Mouse (Mus musculus): ENCODE measurements at regions not wholly inside any gene's neighbourhood (a gene's known extent, or its start where the extent isn't known, plus 50 kb on each side); places are given as distances from the start of the nearest gene placed in this dataset.

DNA sequence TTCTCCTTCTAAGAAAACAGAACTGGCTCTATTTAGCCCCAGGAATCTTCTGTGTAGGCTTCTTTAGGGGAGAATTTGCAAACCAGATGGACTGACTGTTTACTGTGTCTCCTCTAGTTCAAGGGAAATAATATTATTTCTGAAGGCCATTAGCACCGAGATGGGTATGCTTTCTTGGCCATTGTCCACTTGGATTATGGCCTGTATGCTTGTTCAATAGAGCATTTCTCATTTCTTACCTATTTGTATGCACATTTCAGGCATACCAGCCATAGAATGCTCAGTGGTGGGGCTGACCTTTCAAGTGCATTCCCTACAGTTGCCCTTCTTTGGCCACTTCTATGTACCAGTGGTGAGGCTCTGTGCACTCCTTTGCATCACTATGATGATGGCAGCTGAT, 166.3 kb downstream of the Plpp3 start:
- no peak for ATAC-seq (ENCODE audit: insufficient number of reproducible peaks, low FRiP score, low TSS enrichment)

DNA sequence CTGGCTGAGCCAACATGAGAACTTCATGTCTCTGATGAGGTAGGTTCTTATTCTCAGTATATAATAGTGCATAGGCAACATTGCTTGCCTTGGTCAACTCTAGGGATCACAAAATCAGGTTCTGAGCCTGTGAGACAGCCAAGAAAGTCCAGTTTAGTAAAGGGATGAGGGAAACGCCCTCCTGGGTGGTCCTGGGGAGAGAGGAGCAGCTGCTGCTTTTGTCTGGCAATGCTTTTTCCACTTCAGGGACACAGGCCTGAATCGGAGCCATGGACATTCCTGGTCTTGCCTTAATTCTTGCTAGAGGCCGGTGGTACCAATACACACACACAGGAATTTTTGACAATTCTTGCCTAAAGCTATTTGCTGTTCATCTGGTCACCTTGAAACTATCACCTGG, 169.8 kb downstream of the Plpp3 start:
- ATAC-seq (ENCODE audit: insufficient number of reproducible peaks, low FRiP score, low TSS enrichment) = no peak

DNA sequence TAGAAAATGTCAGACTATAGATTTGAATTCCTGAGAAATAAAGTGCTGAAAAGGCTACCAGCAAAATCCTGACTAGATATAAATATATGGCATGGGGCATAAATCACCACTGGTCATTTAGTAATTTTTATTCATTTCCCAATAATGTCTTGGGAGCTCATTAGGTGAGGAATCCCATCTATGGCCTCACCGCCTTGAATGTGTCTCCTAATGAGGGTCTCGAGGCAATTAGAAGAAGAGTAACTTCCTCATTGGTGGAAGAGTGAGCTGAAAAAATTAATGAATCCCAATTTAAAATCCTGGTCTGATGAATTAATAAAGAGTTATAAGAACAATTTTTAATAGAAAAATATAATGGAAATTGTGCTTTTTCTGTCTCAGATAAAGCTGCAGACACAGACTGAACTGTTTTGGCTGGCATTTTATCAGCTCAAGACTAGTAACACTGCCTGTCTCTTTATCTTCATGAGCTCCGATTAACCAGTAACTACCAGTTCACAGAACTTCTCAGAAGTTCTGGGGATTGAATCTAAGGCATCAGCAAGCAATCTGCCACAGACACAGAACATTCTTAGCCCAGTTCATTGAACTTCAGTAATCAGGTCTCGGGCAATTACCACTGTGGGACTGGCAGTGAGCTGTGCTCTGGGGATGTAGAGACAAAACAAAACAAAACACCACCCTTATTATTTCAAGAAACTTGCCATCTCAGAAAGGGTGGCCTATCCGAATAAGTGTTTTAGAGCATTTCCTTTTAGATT, 170.7 kb downstream of the Plpp3 start:
- no peak for ATAC-seq (ENCODE audit: insufficient number of reproducible peaks, low FRiP score, low TSS enrichment)

DNA sequence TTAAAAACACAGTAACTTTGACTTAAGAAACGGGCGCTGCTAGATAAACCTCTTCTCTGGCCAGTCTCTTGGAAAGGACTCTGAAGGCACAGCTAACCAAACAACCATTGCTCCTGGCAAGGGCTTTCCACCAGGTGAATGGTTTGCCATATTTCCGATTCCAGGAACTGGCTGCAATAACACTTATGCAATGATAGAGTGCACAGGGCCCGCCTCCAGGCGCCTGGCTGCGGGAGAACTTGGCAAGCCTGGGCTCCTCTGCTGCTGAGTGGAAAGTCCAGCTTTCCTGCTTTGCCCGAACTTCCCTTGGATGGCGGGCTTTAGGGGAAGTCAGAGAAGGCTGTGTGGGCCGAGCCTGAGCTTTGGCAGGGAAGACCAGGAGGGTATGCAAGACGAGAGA, 171.6 kb downstream of the Plpp3 start:
- peak; percentile 47; the same call in 1 of the 2 replicates for ATAC-seq (ENCODE audit: insufficient number of reproducible peaks, low FRiP score, low TSS enrichment)

DNA sequence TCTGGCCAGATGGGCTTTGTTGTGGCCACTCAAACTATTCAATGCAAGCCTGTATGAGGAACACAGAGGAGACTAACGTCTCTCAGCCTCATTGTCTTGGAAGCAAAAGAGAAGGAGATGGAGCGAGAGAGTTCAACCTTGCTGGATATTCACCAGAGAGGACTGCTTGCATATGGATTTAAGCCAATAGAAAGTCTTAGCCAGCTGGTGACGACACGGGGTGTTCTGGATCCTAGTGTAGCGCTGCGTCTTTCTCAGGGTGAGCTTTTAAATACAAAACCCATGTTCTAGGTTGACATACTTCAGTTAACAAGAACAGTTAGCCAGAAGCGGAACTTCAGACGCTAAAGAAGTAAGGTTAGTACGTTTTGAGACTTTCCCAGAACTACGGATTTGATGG, 174.9 kb downstream of the Plpp3 start:
- ATAC-seq (ENCODE audit: insufficient number of reproducible peaks, low FRiP score, low TSS enrichment) = no peak

DNA sequence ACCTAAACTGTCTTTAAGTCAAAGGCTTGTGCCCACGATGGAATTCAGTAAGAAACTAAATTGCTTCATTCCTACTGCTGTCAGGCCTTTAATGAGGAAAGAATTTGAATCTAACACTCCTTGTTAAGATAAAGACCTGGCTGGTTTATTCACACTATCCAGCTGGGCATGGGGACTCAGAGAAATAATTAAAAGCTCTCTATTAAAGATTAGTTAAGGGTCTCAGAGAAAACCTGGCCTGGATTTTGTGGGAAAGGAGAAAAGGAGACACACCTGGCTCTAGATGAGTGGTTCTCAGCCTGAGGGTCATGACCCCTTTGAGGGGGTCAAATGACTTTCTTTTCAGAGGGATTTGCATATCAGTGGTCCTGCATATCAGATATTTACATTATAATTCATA, 178.7 kb downstream of the Plpp3 start:
- ATAC-seq (ENCODE audit: insufficient number of reproducible peaks, low FRiP score, low TSS enrichment) = no peak

DNA sequence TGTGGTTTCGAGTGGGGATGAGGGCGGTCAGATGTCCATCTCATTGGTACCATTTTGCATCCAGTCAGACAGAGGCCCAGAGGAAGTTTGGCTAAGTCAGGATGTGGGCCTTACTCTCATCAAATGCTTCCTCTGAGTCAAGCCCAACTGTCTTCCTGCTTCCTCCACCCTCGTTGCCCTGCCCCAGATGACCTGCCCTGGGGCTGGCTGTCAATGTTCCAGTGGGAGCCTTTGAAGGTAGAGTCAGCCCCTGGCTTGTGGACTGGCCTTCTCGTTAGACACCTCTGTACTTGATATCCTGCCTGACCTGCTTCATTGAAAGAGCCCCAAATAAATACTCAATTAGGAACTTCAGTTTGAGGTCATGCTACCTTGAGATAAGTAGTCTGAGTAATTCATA, 179.4 kb downstream of the Plpp3 start:
- ATAC-seq (ENCODE audit: insufficient number of reproducible peaks, low FRiP score, low TSS enrichment) = no peak

DNA sequence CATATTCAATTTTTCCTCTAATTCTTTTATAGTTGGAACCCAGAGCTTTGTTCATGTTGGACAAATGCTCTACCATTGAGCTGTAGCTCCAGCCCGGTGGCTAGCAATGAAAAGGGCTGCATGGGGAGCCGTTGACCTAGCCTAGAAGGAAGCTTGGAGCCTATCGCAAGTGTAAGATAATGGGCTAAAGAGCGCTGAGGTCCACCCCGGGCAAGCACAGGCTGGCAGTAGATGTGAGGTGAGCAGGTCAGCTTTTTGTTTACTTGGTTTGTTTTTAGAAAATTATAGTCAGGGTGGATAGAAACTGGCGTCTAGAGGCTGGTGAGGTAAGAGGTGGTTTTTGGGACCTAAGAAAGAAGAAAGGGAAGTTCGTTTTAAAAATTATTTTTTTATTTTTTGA, 181.0 kb downstream of the Plpp3 start:
- no peak for ATAC-seq (ENCODE audit: insufficient number of reproducible peaks, low FRiP score, low TSS enrichment)

DNA sequence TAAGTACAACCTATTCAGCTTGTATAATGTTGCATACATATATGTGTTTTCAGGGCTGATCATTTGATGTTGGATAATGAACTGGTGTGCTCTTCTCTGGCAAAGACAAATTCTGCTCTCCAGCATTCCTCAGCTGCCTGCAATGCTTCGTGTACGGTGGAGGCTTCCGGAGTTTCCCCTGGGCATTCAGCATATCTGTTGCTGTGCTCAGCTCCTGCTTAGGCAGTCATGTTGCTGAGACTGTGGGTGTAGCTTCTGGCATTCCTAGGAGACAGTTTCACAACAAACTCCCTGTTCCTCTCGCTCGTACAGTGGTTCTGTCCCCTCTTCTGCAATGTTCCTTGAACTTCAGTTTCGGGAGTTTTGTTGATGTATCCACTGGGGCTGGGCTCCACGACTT, 181.7 kb downstream of the Plpp3 start:
- no peak for ATAC-seq (ENCODE audit: insufficient number of reproducible peaks, low FRiP score, low TSS enrichment)

DNA sequence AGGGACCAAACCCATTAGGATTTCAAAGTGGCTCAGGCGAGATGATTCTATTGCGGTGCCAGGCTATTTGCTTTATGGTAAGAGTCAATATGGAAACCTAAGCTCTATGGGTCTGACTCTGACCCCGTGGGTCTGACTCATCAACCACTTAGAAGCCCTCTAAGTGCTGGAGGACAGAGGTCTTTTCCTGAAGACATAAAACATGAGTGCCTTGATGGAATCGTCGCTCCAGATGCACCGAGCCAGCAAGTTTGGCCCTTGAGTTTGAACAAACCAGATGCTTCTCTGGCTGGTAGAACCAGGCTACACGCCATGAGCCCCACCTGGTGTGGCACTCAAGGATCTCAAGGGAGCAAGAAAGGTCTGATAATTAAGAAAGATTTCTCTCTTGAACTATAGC, 184.1 kb downstream of the Plpp3 start:
- ATAC-seq (ENCODE audit: insufficient number of reproducible peaks, low FRiP score, low TSS enrichment) = no peak

DNA sequence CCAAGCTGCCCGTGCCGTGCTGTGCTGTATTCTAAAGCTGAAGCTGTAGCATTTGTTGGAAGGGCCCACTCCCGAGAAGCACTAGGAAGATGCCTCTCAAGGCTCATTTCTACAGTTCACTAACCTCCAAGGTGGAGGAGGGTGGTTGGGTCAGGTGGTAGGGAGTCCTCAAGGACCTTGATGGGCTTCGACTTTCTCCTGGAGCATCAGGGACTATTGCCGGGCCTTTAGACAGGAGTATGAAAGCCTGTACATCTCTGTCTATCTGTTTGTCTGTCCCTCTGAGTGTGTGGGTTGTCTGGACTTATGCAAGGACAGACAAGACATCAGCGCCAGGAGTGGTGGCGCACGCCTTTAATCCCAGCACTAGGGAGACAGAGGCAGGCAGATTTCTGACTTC, 189.7 kb downstream of the Plpp3 start:
- ATAC-seq (ENCODE audit: insufficient number of reproducible peaks, low FRiP score, low TSS enrichment) = no peak

DNA sequence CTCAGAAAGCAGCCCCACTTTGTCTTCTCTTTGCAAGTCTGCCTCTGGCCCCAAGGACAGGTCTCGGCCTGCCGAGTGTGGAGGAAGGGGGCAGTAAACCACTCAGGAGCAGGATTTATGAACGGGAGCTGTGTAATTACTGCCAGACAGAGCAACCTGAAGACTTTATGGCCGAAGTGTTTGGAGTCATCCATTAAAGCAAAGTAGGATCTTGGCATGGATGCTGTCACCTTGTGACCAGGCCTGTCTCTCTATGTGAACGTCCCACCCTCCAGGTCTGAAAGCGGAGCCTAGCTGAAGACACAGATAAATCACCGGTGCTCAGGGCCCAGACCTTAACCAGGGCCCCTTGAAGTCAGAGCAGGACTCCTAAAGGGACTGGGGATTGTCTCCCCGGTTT, 190.8 kb downstream of the Plpp3 start:
- ATAC-seq (ENCODE audit: insufficient number of reproducible peaks, low FRiP score, low TSS enrichment) = no peak

DNA sequence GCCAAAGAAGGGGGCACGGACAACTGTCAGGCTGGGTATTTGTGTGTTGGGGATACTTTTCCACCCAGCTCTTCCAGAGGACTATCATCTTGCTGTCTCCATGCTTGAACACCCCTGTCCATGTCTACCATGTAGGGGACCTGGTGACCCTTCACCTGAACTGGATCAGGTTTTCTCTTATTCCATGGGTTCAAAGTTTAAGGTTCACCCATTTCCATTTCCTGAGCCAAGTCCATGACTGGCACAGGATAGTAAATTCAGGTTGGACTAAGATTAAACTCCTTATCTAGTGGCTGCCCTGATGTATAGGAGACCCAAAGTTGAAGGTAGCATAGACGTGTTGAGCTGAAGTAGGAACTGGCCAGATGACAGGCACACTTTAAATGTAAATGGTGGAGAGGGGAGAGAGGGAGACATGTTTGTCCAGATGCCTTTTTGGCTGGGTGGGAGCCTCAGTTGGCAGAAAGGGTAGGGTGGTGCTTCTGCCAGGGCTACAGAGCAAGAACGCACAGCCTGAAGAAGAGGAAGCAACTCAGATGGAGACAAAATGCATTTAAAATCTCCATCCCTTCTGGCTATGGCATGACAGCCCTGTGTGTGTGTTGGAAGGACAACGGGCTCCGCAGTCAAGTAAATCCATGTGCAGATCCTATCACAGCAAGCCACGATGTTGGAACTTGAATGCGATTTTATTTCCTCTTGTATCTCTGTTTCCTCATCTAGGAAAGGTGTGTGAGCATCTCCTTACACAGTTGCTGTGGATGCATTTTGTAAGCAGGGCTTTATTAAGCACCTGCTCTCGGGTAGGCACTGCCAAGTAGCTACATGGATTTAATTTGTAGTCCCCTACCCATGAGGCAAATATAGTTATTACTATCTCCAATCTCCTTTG, 192.4 kb downstream of the Plpp3 start:
- no peak for ATAC-seq (ENCODE audit: insufficient number of reproducible peaks, low FRiP score, low TSS enrichment)

DNA sequence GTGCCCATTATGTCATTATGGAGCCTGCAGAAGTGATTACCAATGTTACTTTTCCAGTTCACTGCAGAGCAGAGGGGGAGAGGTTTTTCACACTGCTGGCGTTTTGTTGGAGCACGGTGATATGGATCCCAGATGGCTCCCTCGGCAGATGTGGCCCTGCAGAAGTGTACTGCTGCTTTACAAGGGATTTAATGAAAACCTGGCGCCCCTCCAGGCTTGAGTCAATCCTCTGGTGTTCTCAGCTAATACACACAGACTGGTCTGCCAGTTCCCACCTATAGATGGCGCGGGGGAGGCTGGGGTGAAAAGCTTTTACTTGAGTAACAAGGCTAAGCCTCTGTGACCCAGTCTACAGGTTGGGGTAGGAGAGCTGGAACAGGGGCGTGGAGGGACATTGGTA, 195.2 kb downstream of the Plpp3 start:
- ATAC-seq (ENCODE audit: insufficient number of reproducible peaks, low FRiP score, low TSS enrichment) = no peak

DNA sequence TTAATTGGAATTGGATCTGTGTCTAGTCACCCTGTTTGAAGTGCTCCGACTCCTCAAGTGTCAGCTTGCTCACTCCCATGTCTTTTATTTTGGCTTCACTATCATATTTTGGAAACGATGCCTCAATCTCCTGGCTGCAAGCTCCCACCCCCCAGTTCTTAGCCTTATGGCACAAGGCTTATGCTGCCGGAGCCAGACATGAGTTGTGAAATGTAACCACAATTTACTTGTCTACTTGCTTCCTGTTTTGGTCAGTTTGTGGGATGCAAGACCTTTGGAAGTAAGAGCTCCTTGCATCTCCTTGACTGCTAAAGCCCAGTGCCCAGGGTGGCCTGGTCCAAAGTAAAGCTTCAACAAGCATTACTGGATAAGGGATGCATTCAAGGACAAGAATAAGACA, 195.8 kb downstream of the Plpp3 start:
- ATAC-seq (ENCODE audit: insufficient number of reproducible peaks, low FRiP score, low TSS enrichment) = no peak

DNA sequence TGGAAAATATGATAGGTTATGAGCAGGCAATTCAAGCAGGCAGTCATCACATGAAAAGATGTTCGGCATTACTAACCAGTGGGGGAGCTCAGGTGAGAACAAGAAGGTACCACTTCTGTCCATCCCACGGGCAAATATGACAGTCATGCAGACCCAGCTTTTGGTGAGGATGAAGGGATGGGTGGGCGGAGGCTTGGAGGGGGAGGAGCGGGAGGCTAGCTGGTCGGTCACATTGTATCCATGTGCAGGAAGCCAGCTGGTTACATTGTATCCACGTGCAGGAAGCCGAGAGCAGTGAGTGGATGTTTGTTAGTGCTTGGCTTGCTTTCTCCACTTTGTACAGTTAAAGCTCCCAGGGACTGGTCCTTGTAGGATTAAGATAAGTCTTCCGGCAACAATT, 196.9 kb downstream of the Plpp3 start:
- no peak for ATAC-seq (ENCODE audit: insufficient number of reproducible peaks, low FRiP score, low TSS enrichment)

DNA sequence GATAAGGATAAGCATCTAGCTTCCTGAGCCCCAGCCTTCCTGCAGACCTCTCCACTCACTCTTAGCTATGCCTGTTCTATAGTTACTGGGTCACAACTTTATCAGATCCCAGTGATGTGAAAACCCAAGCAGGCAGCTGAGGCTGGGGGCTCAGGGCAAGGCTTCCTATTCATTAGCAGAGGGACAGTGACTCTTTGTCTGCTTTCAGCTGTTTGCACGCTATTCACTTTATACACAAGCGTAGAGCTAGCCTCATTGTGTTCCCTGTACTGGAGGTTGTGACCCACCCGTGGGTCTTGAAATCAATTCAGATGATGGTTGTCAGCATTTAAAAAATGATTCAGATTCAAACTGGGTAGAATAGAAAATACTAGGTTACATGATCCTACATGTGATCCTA, 199.5 kb downstream of the Plpp3 start:
- no peak for ATAC-seq (ENCODE audit: insufficient number of reproducible peaks, low FRiP score, low TSS enrichment)

DNA sequence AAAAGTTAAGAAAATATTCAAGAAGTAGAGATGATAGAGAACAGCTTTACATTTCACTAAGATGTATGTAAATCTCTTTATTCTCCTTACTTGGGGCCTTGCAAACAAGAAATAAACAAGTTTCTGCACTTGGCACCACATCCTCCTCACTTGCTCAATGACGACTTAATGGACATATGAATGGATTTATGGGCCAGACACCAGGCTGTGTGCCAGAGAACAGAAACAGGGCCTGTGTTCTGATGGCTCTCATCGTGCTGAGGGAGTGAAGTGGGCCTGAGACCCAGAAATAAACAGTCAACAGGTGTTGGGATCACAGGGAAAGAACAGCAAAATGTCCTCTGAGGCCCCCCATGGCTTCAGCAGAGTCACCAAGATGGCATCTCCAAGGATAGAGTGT, 201.6 kb downstream of the Plpp3 start:
- ATAC-seq (ENCODE audit: insufficient number of reproducible peaks, low FRiP score, low TSS enrichment) = no peak

DNA sequence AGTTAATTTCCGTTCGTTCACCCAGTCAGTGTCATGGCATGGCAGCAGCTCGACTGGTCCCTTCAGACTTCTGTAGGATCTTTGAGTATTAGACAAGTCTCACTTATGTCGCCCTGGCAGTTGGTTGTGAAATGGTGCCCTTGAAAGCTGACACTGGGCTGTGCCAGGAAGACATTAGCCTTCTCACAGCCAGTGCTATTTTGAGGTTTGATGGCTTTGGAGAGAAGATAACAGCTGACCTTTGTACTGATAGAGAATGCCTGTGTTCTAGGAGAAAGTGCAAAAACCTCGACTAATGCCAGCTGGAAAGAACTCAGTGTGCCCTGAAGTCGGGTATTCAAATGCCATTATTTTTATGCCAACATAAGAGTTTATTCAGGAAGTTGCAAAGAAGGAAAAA, 207.3 kb downstream of the Plpp3 start:
- no peak for ATAC-seq (ENCODE audit: insufficient number of reproducible peaks, low FRiP score, low TSS enrichment)

DNA sequence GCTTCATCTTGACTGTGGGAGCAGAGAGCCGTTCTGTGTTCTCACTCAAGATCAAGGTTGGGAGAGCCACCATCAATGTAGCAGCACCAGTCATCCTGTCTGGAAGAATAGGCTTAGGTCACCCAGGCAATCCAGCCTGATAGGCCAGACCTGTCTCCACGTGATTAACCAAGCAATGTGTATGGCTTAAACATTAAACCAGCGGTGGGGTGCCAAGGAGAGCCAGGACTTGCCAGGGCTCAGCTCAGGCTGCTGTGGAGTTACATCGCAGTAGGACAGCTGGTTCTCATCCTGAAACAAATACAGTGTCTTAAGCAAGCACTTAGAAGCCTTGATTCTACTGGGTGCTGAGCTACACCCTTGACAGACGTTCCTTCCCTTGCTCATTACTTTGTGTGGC, 207.9 kb downstream of the Plpp3 start:
- 0 out of 2 replicates have a peak, but pooled peaks have one; percentile 20 for ATAC-seq (ENCODE audit: insufficient number of reproducible peaks, low FRiP score, low TSS enrichment)

DNA sequence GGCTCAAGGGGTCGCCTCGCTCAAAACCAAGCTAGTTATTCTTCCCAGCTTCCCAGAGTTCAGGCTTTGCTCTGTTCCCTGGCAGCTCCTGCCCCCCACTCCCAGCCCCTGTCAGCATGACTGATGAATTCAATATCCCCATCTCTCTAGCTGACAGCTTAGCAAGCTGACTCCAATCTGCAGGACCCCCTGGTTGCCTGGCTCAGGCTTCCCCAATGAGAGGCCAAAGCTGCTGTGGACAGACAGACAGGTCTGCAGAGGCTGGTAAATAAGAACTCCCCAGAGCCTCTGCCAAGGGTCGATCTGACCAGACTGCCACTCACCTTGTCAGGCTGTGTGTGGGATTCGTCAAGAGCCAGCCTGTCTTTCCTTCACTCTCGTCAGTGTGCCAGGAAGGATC, 219.4 kb downstream of the Plpp3 start:
- no peak for ATAC-seq (ENCODE audit: insufficient number of reproducible peaks, low FRiP score, low TSS enrichment)
